Mouse (Mus musculus) heart, embryonic 16.5 days (tissue): ENCODE results near the gene Grm1. TPM values are rescaled to one million over a fixed set of nuclear protein-coding genes. Genes with fewer than 3 reads are reported as not detected.
"Not testable (repeated sequence)": the region's sequence is repeated elsewhere in the genome, so short reads cannot be mapped to it uniquely, and the experiment has no call there.

Experiments
- ATAC-seq: fragments of 200-750 bp; cut with Nextera tagmentation; replicated peaks from 2 replicates; pipeline ENCODE4 v1.8.0; 2017; ENCODE audit warnings: moderate number of reproducible peaks; ENCODE audit not compliant: insufficient read depth, low FRiP score; ENCODE audit errors: extremely low read depth
- H3K27ac ChIP-seq: fragments of 300-500 bp; sonication (generic); 2 replicates; pipeline ENCODE4 v1.5.1; 2014; ENCODE audit warnings: mild to moderate bottlenecking, low read length, control low read depth, moderate library complexity
- H3K27me3 ChIP-seq: fragments of 300-500 bp; sonication (generic); 2 replicates; pipeline ENCODE4 v1.6.1; 2014; ENCODE audit warnings: low read length, mixed read lengths; ENCODE audit not compliant: control insufficient read depth, insufficient read depth
- H3K36me3 ChIP-seq: fragments of 300-500 bp; sonication (generic); 2 replicates; pipeline ENCODE4 v1.6.1; 2014; ENCODE audit not compliant: control insufficient read depth, insufficient read depth
- H3K4me1 ChIP-seq: fragments of 300-500 bp; sonication (generic); 2 replicates; pipeline ENCODE4 v1.6.1; 2014; ENCODE audit warnings: low read length, mixed read lengths; ENCODE audit not compliant: control insufficient read depth, insufficient read depth
- H3K4me2 ChIP-seq: fragments of 300-500 bp; sonication (generic); 2 replicates; pipeline ENCODE4 v1.6.1; 2014; ENCODE audit warnings: low read depth, mild to moderate bottlenecking, control low read depth, low read length
- H3K4me3 ChIP-seq: fragments of 300-500 bp; sonication (generic); 2 replicates; pipeline ENCODE4 v1.5.1; 2014; ENCODE audit warnings: mild to moderate bottlenecking, control low read depth, low read length
- H3K9ac ChIP-seq: fragments of 300-500 bp; sonication (generic); 2 replicates; pipeline ENCODE4 v1.6.1; 2014; ENCODE audit warnings: low read length, control low read depth
- H3K9me3 ChIP-seq: fragments of 300-500 bp; sonication (generic); replicated peaks from 2 replicates; pipeline ENCODE4 v1.6.1; 2016; ENCODE audit warnings: low read length; ENCODE audit not compliant: control insufficient read depth
- WGBS: fragments of 180-500 bp; shearing (Covaris S2); extraction: QIAGEN DNeasy Blood & Tissue Kit; methylation state at CpG from one replicate; pipeline ENCODE4 v1.1.7; 2014; 5-methylcytosine and 5-hydroxymethylcytosine counted together
- polyA plus RNA-seq: library from polyadenylated mRNA; unstranded; fragments of >200 nt; fragmentation: Nextera tagmentation; extraction: Ambion mirVana; gene quantifications from 2 replicates; pipeline ENCODE4 v1.2.1, GENCODE M21; 2015

Grm1 gene
- polyA plus RNA-seq, 1 experiment from 2014 or later = 0.08 TPM

DNA sequence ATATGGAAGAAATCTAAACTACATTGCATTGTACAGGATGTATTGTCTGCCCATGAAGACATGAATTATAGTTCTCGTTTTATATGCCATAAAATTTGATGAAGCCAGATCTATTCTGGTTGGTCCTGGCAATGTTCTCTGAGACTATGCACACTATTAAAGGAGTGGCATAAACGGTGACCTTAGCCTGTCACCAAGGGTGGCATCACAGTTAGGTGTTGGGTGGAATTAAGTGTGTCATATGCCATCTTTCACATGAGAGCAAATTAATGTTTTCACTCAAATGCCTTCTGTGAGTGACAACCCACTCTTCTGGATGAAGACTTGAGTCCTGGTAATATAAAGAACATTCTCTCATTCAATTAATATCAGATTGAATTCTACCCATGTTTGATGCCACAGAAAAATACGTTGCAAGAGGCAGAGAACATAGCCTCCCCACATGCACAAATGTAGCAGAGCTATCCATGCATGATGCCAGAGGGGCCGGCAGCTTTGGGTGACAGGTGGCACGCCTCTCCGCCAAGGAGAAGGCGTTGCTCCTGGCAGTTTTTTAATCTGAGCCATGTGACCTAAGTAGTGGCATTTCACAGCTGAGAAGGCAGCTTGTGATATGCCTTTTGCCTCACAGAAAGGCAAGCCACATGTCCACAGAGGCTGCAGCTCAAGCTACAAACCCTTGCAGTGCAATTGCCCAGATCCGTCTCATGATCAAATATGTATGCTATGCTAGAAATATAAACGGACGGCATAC is 20.7 kb downstream of the Grm1 start:
- Histone ChIP-seq H3K9me3 (no peaks in the 10 kb centered on the region), H3K4me2 (no peak overlapping the region), H3K27ac (no peak overlapping the region), H3K9ac (no peak overlapping the region), H3K36me3 (no peaks in the 10 kb centered on the region), H3K4me1 (no peaks in the 10 kb centered on the region), H3K27me3 (no peaks in the 10 kb centered on the region), H3K4me3 (no peak overlapping the region)
- 65% methylated on average over 10 of the region's 10 CpGs for WGBS
- ATAC-seq = no peak

GRCm38 (mm10) chr10:11049361-11049760 is 32.8 kb downstream of the Grm1 start:
- ATAC-seq = no peak
- WGBS = 70% methylated on average over 7 of the region's 7 CpGs
- no peak overlapping the region for H3K4me3 ChIP-seq
- no peaks in the 10 kb centered on the region for H3K4me1 ChIP-seq
- no peaks in the 10 kb centered on the region for H3K36me3 ChIP-seq
- no peak overlapping the region for H3K9ac ChIP-seq
- no peak overlapping the region for H3K27ac ChIP-seq
- H3K9me3 ChIP-seq = no peaks in the 10 kb centered on the region
- H3K27me3 ChIP-seq = no peaks in the 10 kb centered on the region
- no peak overlapping the region for H3K4me2 ChIP-seq

- not testable (repeated sequence) for H3K27me3 ChIP-seq, ATAC-seq, H3K9me3 ChIP-seq, H3K36me3 ChIP-seq, H3K27ac ChIP-seq, H3K4me2 ChIP-seq, H3K4me3 ChIP-seq, H3K4me1 ChIP-seq, H3K9ac ChIP-seq
- WGBS = 34% methylated on average over 12 of the region's 13 CpGs
Observed at GRCm38 (mm10) chr10:11045421-11045820, 36.7 kb downstream of the Grm1 start.

DNA sequence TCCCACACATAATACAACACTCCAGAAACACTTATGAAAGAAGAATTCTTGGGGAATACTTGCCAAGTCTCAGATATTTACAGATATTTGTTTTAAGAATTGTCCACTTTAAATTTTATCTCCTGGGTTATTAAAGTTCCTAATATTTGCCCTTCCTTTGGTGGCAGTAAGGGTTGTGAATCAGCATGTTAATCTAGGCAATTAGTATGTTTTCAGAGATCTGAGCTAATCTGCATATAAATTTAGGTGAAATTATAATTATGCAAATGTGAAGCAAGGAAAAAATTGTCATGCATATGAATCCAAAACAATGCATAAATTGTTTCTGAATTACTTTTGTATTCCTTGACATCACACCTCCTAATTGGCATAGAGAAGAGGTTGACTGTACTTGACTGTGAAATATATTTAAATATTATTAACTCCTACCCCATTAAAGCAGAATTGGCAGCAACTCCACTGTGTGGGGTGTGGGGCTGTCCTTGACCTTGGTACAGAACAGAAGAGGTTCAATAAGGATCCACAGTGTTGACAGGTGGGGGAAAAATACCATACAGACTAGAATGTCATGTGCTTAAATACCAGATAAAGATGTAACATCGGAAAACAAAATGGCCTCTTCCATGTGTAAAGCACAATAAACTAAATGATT is 37.6 kb downstream of the Grm1 start:
- Histone ChIP-seq H3K9me3 (no peaks in the 10 kb centered on the region), H3K4me3 (no peak overlapping the region), H3K9ac (no peak overlapping the region), H3K4me1 (no peaks in the 10 kb centered on the region), H3K36me3 (no peaks in the 10 kb centered on the region), H3K27me3 (no peaks in the 10 kb centered on the region), H3K27ac (no peak overlapping the region), H3K4me2 (no peak overlapping the region)
- no peak for ATAC-seq
- whole genome bisulfite sequencing = 67% methylated on average over 1 of the region's 1 CpGs

GRCm38 (mm10) chr10:11039323-11039722 is 42.8 kb downstream of the Grm1 start:
- Histone ChIP-seq H3K27me3 (no peaks in the 10 kb centered on the region), H3K4me1 (no peaks in the 10 kb centered on the region), H3K9ac (no peak overlapping the region), H3K9me3 (no peaks in the 10 kb centered on the region), H3K27ac (no peak overlapping the region), H3K4me2 (no peak overlapping the region), H3K36me3 (no peaks in the 10 kb centered on the region), H3K4me3 (no peak overlapping the region)
- no peak for ATAC-seq

GRCm38 (mm10) chr10:11032221-11032620 is 49.9 kb downstream of the Grm1 start:
- 59% methylated on average over 2 of the region's 2 CpGs for WGBS
- Histone ChIP-seq H3K9me3 (no peaks in the 10 kb centered on the region), H3K27me3 (no peaks in the 10 kb centered on the region), H3K4me1 (no peaks in the 10 kb centered on the region), H3K4me3 (no peak overlapping the region), H3K9ac (no peak overlapping the region), H3K36me3 (no peaks in the 10 kb centered on the region), H3K4me2 (no peak overlapping the region), H3K27ac (no peak overlapping the region)
- no peak for ATAC-seq

GRCm38 (mm10) chr10:11025764-11026518 is 56.2 kb downstream of the Grm1 start:
- H3K27ac ChIP-seq = no peak overlapping the region
- H3K4me3 ChIP-seq = no peak overlapping the region
- no peak overlapping the region for H3K4me2 ChIP-seq
- no peaks in the 10 kb centered on the region for H3K4me1 ChIP-seq
- H3K9ac ChIP-seq = no peak overlapping the region
- H3K36me3 ChIP-seq = no peaks in the 10 kb centered on the region
- H3K27me3 ChIP-seq = no peaks in the 10 kb centered on the region
- WGBS = 44% methylated on average over 6 of the region's 6 CpGs
- H3K9me3 ChIP-seq = no peaks in the 10 kb centered on the region
- no peak for ATAC-seq

DNA sequence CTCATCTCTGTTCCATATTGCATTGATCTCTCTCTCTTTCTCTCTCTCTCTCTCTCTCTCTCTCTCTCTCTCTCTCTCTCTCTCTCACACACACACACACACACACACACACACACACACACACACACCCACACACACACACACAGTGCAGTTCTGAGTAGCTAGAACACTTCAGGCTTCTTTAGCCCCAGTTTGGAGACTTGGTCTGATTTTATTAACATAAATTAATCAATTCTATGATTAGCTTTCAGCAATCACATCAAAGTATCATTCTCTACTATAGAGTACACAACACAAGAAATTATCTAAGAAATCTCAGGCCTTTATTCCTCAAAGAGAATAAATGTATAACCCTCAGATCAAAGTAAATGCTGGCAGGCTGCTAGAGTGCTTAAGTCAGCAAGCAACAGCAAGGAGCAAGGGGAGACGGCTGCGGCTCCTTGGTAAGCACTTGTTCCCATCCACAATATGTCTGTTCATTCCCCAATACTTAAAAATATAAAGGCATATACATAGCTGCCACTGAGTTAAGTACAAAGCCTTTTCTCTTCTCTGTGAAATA is 63.1 kb downstream of the Grm1 start:
- Histone ChIP-seq H3K27ac (no peak overlapping the region), H3K4me1 (no peaks in the 10 kb centered on the region), H3K36me3 (no peaks in the 10 kb centered on the region), H3K4me3 (no peak overlapping the region), H3K9me3 (no peaks in the 10 kb centered on the region), H3K27me3 (no peaks in the 10 kb centered on the region), H3K4me2 (no peak overlapping the region), H3K9ac (no peak overlapping the region)
- ATAC-seq = no peak
- 76% methylated on average over 2 of the region's 2 CpGs for WGBS

GRCm38 (mm10) chr10:11013653-11014052 is 68.5 kb downstream of the Grm1 start:
- no peaks in the 10 kb centered on the region for H3K9me3 ChIP-seq
- no peaks in the 10 kb centered on the region for H3K36me3 ChIP-seq
- H3K9ac ChIP-seq = no peak overlapping the region
- 32% methylated on average over 3 of the region's 3 CpGs for WGBS
- no peak overlapping the region for H3K4me3 ChIP-seq
- ATAC-seq = no peak
- H3K4me1 ChIP-seq = no peaks in the 10 kb centered on the region
- no peak overlapping the region for H3K27ac ChIP-seq
- H3K4me2 ChIP-seq = no peak overlapping the region
- H3K27me3 ChIP-seq = no peaks in the 10 kb centered on the region
